Mouse (Mus musculus) common myeloid progenitor, adult 5-6 weeks (primary cell): ENCODE data around the gene Setd6. TPM values are rescaled to one million over a fixed set of nuclear protein-coding genes. Genes with fewer than 3 reads are reported as not detected.

Experiments
- ATAC-seq: replicated peaks from 2 replicates; pipeline ENCODE4 v1.8.0; 2016; ENCODE audit warnings: low read depth, mild to moderate bottlenecking, moderate TSS enrichment, inconsistent platforms; ENCODE audit not compliant: poor library complexity, severe bottlenecking
- total RNA-seq: library from RNA; stranded (forward); fragments of 200-1000, 187-1606 nt; gene quantifications from 2 replicates; pipeline ENCODE4 v1.2.3, GENCODE M21; 2017

Gene Setd6
- total RNA-seq, 1 experiment from 2014 or later: 52.2 TPM

DNA sequence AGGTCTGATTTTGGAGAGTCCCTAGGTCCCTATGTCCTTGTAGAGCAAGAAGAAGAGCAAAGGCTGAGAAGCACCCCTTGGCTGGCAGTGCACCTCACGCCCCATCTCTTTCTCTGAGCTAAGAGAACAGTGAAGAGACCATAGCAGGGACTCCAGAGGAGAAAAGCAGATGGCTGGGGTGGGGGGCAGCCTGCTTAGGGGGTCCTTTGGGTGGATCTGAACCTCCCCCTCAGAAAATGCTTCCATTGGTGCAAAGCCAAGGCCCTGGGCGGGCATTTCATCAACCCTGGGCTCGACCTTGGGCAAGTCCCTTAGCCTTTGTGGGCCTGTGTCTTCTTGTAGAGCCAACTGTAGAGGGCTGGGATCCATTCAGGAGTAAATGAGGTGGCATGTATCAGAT, 11.1 kb upstream of the Setd6 start:
- ATAC-seq: no peak

GRCm38 (mm10) chr8:95709579-95709978, 6.1 kb upstream of the Setd6 start:
- no peak for ATAC-seq

DNA sequence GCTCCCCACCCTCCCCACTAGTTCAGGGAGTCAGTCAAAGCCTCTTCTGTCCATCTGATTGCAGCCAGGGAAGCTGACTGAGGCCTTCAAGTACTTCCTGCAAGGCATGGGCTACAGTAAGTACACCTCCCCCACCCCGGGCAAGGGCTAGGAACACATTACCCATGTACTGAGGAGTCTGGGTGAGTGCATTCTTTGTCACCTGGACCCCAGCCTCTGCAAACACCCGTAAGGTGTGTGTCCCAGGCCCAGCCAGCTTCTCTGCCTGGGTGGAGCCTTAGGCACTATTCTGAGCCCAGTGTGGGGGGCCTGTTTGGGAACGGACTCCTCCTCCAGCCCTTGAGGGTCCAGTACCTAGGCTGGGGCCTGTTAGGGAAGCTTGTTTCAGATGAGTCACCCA, 4.7 kb upstream of the Setd6 start:
- no peak for ATAC-seq

- ATAC-seq: no peak
These were observed 3.3 kb upstream of the Setd6 start for GRCm38 (mm10) chr8:95712395-95712794.

GRCm38 (mm10) chr8:95713100-95714010, 2.3 kb upstream of the Setd6 start:
- ATAC-seq: peak; percentile 59

DNA sequence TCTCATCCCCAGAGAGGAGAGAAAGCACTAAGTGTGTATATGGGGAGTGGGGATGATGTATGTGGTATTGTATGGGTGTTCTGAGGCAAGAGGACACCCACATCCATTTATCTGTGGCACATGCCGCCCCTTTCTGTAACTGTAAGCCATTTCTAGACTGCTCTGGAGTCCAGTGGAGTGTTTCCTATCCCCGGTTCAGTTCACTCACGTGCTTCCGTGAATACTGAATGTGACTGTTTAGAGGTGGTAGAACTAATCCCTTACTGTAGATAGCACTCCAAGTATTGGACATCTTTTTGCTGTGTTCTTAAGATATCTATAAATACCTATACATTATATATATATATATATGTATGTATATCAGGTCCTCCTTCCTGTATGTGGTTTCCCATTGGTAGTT, 1.3 kb upstream of the Setd6 start:
- ATAC-seq: no peak

DNA sequence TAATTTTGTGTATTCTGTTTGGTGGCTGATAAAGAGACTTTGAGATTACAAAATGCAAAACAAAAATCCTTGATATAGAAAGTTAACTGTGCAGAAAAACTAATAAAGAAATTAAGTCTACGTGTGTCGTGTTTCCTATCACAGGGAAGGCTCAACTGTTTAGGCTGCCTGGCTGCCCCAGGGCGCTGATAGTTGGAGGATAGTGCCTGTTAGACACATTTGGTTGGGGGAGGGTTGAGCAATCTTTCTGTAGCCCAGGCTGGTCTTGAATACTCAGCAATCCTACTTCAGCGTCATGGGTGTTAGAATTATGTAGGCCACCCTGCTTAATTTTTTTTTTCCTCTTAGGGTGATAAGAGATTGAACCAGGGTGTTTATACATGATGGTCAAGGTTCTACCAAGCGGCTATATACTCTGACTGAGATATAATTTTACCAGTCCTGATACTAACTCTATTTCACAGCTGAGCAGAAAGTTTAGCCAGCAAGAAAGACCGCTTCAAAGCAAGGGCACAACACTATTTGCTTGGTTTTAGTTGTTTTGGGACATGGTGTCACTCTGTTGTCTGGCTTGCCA, 756 bp upstream of the Setd6 start:
- no peak for ATAC-seq

DNA sequence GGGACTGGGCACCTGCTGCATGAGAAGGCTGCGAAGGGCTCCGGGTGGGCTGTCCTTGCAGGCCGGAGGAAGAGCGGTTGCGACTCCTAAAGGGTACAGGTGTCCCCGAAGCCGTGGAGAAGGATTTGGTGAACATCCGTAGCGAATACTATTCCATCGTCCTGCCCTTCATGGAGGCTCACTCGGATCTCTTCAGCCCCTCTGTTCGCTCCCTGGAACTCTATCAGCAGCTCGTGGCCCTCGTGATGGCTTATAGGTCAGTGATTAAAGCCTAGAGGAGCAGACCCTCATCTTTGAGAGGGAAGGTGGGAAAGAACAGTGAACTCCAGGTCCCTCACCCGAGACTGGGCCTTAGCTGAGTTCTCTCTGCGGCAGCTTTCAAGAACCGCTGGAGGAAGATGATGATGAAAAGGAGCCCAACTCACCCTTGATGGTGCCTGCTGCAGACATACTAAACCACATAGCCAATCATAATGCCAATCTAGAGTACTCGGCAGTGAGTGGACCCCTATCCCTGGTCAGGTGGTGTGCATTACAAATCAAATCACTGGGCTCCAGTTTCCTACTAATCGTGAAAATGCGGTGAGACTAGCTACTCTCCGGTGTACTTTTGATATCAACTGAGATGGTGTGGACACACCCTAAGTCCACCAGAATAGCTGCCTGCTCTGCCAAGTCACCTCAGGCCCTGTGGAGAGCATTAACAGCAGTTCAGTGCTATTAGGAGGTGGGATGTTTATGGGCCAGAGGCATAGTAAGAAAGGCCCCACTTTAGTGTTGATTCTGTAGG, 1.1 kb downstream of the Setd6 start:
- ATAC-seq: no peak

- no peak for ATAC-seq
These were observed 11.9 kb downstream of the Setd6 start for GRCm38 (mm10) chr8:95727625-95728024.

DNA sequence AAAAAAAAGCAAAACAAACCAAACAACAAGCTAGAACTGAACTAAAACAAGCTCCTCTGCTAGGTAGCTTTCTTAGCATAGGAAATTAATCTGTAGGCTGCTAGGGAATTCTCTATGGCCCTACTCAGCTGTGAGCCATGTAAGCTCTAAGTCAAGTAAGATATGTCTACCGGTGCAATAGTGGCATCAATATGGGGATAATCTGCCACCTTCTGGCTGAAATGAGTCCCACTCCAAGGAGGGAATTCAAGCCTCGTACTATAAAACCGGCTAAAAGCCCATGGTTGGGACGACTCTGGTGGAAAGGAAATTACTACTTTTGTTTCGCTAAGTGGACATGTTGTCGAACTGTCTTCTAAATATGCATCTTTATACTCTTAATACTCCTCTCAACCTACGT, 22.9 kb downstream of the Setd6 start:
- 0 out of 2 replicates have a peak, but pooled peaks have one; percentile 32 for ATAC-seq

DNA sequence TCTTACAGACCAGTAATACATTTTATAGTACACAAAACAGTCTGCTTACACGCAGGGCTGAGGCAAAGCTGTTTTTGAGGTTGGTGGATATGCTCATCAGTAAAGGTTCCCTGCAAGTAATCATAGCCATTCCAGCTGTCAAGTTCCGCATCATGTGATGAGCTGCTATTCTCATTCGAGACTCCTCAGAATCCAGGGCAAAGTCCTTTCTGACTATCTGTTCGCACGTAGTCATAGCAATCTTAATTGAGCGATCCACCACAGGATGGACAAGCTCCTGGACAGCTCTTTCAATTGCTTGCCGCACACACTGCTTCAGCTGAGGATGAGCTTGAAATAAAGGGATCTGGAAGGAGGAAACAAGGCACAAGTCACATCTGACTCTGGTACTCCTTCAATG, 26.1 kb downstream of the Setd6 start:
- ATAC-seq: no peak

- no peak for ATAC-seq
These were observed 32.3 kb downstream of the Setd6 start for GRCm38 (mm10) chr8:95748028-95748427.

DNA sequence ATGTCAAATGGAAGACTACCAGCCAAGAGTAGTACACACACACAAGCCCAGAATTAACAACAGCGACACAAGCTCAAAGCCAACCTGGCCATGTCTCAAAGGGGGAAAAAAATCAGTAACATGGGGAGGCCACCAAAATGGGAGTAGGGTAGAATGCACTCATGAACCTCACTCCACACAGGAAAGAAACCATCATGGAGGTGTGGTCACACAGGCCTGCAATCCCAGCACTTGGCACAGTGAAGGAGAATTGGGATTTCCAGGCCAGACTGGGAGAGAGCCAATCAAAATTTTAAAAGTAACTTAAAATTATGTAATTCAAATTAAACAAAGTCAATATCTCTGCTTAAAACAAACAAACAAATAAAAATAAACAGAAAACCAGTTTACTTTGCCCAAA, 36.2 kb downstream of the Setd6 start:
- no peak for ATAC-seq

- ATAC-seq: no peak
These were observed 44.6 kb downstream of the Setd6 start for GRCm38 (mm10) chr8:95760323-95760722.

- no peak for ATAC-seq
These were observed 48.5 kb downstream of the Setd6 start for GRCm38 (mm10) chr8:95764133-95764532.

Other genes starting within 250 kb of the Setd6 start
- gene Csnk2a2, start 225.8 kb upstream of the Setd6 start, total RNA-seq: 38.8 and 41.4 TPM in 2 replicates
- gene Ccdc113, start 181.8 kb upstream of the Setd6 start, total RNA-seq: not detected in 2 replicates
- gene Prss54, start 139.5 kb upstream of the Setd6 start, total RNA-seq: not detected in 2 replicates
- gene Gins3, start 82.4 kb upstream of the Setd6 start, total RNA-seq: 18.0 and 19.5 TPM in 2 replicates
- 0.09 TPM in 1 of 2 replicates, not detected in the other for gene Ndrg4, start 38.9 kb upstream of the Setd6 start, total RNA-seq
- 172 and 219 TPM in 2 replicates for gene Cnot1, start 91.6 kb downstream of the Setd6 start, total RNA-seq
- gene Sap18b, start 109.5 kb downstream of the Setd6 start, total RNA-seq: 290 and 291 TPM in 2 replicates
- 1.4 and 2.9 TPM in 2 replicates for gene Slc38a7, start 137.7 kb downstream of the Setd6 start, total RNA-seq
- gene Got2, start 172.7 kb downstream of the Setd6 start, total RNA-seq: 102 and 113 TPM in 2 replicates